Mouse (Mus musculus): Measurements from ENCODE around the gene Trank1. TPM values are rescaled to one million over a fixed set of nuclear protein-coding genes. Genes with fewer than 3 reads are reported as not detected.

The Trank1 gene
- total RNA-seq, 1 experiment: 0.76 TPM

- TF ChIP-seq MAFK (IDR thresholded peaks at IDR 0.05; ENCODE audit: insufficient read depth, low read depth, low read length) (no peak), CHD2 (IDR thresholded peaks at IDR 0.05; ENCODE audit: low read depth, low read length) (no peak), HCFC1 (IDR thresholded peaks at IDR 0.05; ENCODE audit: borderline replicate concordance, insufficient read depth, low read length) (no peak), ZC3H11A (IDR thresholded peaks at IDR 0.05; ENCODE audit: borderline replicate concordance, low read depth, low read length) (no peak), ZNF384 (IDR thresholded peaks at IDR 0.05; ENCODE audit: low read depth, low read length) (no peak)
- Histone ChIP-seq H3K4me1 (ENCODE audit: control insufficient read depth in 2 of 2, insufficient read depth in 2 of 2, low read length in 2 of 2, poor library complexity in 1 of 2) (no peaks in the 10 kb centered on the region), H3K9me3 (ENCODE audit: control insufficient read depth, insufficient read depth, low read depth, low read length) (no peaks in the 10 kb centered on the region), H3K4me3 (ENCODE audit: insufficient read depth in 1 of 2, low read depth in 1 of 2, low read length in 2 of 2, poor library complexity in 1 of 2, severe bottlenecking in 1 of 2) (no peak overlapping the region), H3K9ac (ENCODE audit: insufficient read depth, low read depth, low read length, poor library complexity, severe bottlenecking) (no peak overlapping the region), H3K36me3 (ENCODE audit: control insufficient read depth, insufficient read depth, low read length, poor library complexity, severe bottlenecking) (no peaks in the 10 kb centered on the region), H3K27ac (ENCODE audit: insufficient read depth, low read depth, low read length, poor library complexity, severe bottlenecking) (no peak overlapping the region)
- in situ Hi-C loops (cut with MboI; ENCODE audit: low sequenced_read_pairs in 2 of 2, unreplicated experiment in 2 of 2): no loop called here
- no peak for DNase-seq (ENCODE audit: low read depth, low spot score)
These were observed 113.6 kb downstream of the Trank1 start for GRCm38 (mm10) chr9:111425113-111425512.

GRCm38 (mm10) chr9:111425952-111426351 lies 114.4 kb downstream of the Trank1 start:
- no peak for TF ChIP-seq MAFK (IDR thresholded peaks at IDR 0.05; ENCODE audit: insufficient read depth, low read depth, low read length)
- TF ChIP-seq ZC3H11A (IDR thresholded peaks at IDR 0.05; ENCODE audit: borderline replicate concordance, low read depth, low read length): no peak
- no peak for TF ChIP-seq ZNF384 (IDR thresholded peaks at IDR 0.05; ENCODE audit: low read depth, low read length)
- TF ChIP-seq HCFC1 (IDR thresholded peaks at IDR 0.05; ENCODE audit: borderline replicate concordance, insufficient read depth, low read length): no peak
- no peak overlapping the region for H3K9ac ChIP-seq (ENCODE audit: insufficient read depth, low read depth, low read length, poor library complexity, severe bottlenecking)
- no peaks in the 10 kb centered on the region for H3K9me3 ChIP-seq (ENCODE audit: control insufficient read depth, insufficient read depth, low read depth, low read length)
- H3K27ac ChIP-seq (ENCODE audit: insufficient read depth, low read depth, low read length, poor library complexity, severe bottlenecking): no peak overlapping the region
- in situ Hi-C loops (cut with MboI; ENCODE audit: low sequenced_read_pairs in 2 of 2, unreplicated experiment in 2 of 2): no loop called here
- no peak overlapping the region for H3K4me3 ChIP-seq (ENCODE audit: insufficient read depth in 1 of 2, low read depth in 1 of 2, low read length in 2 of 2, poor library complexity in 1 of 2, severe bottlenecking in 1 of 2)
- no peak for DNase-seq (ENCODE audit: low read depth, low spot score)
- no peaks in the 10 kb centered on the region for H3K4me1 ChIP-seq (ENCODE audit: control insufficient read depth in 2 of 2, insufficient read depth in 2 of 2, low read length in 2 of 2, poor library complexity in 1 of 2)
- no peaks in the 10 kb centered on the region for H3K36me3 ChIP-seq (ENCODE audit: control insufficient read depth, insufficient read depth, low read length, poor library complexity, severe bottlenecking)

- no peak overlapping the region for H3K4me3 ChIP-seq (ENCODE audit: insufficient read depth in 1 of 2, low read depth in 1 of 2, low read length in 2 of 2, poor library complexity in 1 of 2, severe bottlenecking in 1 of 2)
- H3K9ac ChIP-seq (ENCODE audit: insufficient read depth, low read depth, low read length, poor library complexity, severe bottlenecking): no peak overlapping the region
- H3K36me3 ChIP-seq (ENCODE audit: control insufficient read depth, insufficient read depth, low read length, poor library complexity, severe bottlenecking): no peaks in the 10 kb centered on the region
- no peak for DNase-seq (ENCODE audit: low read depth, low spot score)
- H3K4me1 ChIP-seq (ENCODE audit: control insufficient read depth in 2 of 2, insufficient read depth in 2 of 2, low read length in 2 of 2, poor library complexity in 1 of 2): no peaks in the 10 kb centered on the region
- no peak for TF ChIP-seq HCFC1 (IDR thresholded peaks at IDR 0.05; ENCODE audit: borderline replicate concordance, insufficient read depth, low read length)
- no peak for TF ChIP-seq CHD2 (IDR thresholded peaks at IDR 0.05; ENCODE audit: low read depth, low read length)
- TF ChIP-seq ZC3H11A (IDR thresholded peaks at IDR 0.05; ENCODE audit: borderline replicate concordance, low read depth, low read length): no peak
- H3K9me3 ChIP-seq (ENCODE audit: control insufficient read depth, insufficient read depth, low read depth, low read length): no peaks in the 10 kb centered on the region
- in situ Hi-C loops (cut with MboI; ENCODE audit: low sequenced_read_pairs in 2 of 2, unreplicated experiment in 2 of 2): no loop called here
- no peak overlapping the region for H3K27ac ChIP-seq (ENCODE audit: insufficient read depth, low read depth, low read length, poor library complexity, severe bottlenecking)
These were observed 116.5 kb downstream of the Trank1 start for GRCm38 (mm10) chr9:111427891-111428555.

- in situ Hi-C loops (cut with MboI; ENCODE audit: low sequenced_read_pairs in 2 of 2, unreplicated experiment in 2 of 2): no loop called here
- DNase-seq (ENCODE audit: low read depth, low spot score): no peak
- Histone ChIP-seq H3K4me3 (ENCODE audit: insufficient read depth in 1 of 2, low read depth in 1 of 2, low read length in 2 of 2, poor library complexity in 1 of 2, severe bottlenecking in 1 of 2) (no peak overlapping the region), H3K9ac (ENCODE audit: insufficient read depth, low read depth, low read length, poor library complexity, severe bottlenecking) (no peak overlapping the region), H3K4me1 (ENCODE audit: control insufficient read depth in 2 of 2, insufficient read depth in 2 of 2, low read length in 2 of 2, poor library complexity in 1 of 2) (no peaks in the 10 kb centered on the region), H3K27ac (ENCODE audit: insufficient read depth, low read depth, low read length, poor library complexity, severe bottlenecking) (no peak overlapping the region), H3K36me3 (ENCODE audit: control insufficient read depth, insufficient read depth, low read length, poor library complexity, severe bottlenecking) (no peaks in the 10 kb centered on the region), H3K9me3 (ENCODE audit: control insufficient read depth, insufficient read depth, low read depth, low read length) (no peaks in the 10 kb centered on the region)
- TF ChIP-seq CHD2 (IDR thresholded peaks at IDR 0.05; ENCODE audit: low read depth, low read length) (no peak), MAFK (IDR thresholded peaks at IDR 0.05; ENCODE audit: insufficient read depth, low read depth, low read length) (no peak), ZC3H11A (IDR thresholded peaks at IDR 0.05; ENCODE audit: borderline replicate concordance, low read depth, low read length) (no peak), HCFC1 (IDR thresholded peaks at IDR 0.05; ENCODE audit: borderline replicate concordance, insufficient read depth, low read length) (no peak)
These were observed 117.3 kb downstream of the Trank1 start for GRCm38 (mm10) chr9:111428698-111429362.

All from ES-E14 (cell line).